Mouse (Mus musculus) MEL (cell line): Measurements from ENCODE around the gene Ust.

Source experiments
- CHD2 ChIP-seq: IDR thresholded peaks from 2 replicates; pipeline ENCODE4 v1.6.1; 2011; ENCODE audit warnings: low read length, improper control_type of control experiment
- CTCF ChIP-seq, 3 experiments: IDR thresholded peaks in 2 of 3; conservative IDR thresholded peaks in 1 of 3; 2 replicates each; pipeline ENCODE4 v1.5.1; 2011 to 2012; ENCODE audit warnings: low read length in 3 of 3, low read depth in 2 of 3, mild to moderate bottlenecking in 2 of 3, improper control_type of control experiment in 1 of 3, inconsistent platforms in 1 of 3, mixed read lengths in 1 of 3, moderate library complexity in 1 of 3; ENCODE audit not compliant: control insufficient read depth in 1 of 3, insufficient read depth in 1 of 3, poor library complexity in 1 of 3, severe bottlenecking in 1 of 3
- POLR2A ChIP-seq, 2 experiments: IDR thresholded peaks; 2 replicates each; pipeline ENCODE4 v1.6.1; 2011 to 2012; ENCODE audit warnings: low read length in 2 of 2, mild to moderate bottlenecking in 2 of 2, control low read depth in 1 of 2, improper control_type of control experiment in 1 of 2, low read depth in 1 of 2, moderate library complexity in 1 of 2; ENCODE audit not compliant: control insufficient read depth in 1 of 2, insufficient read depth in 1 of 2, poor library complexity in 1 of 2
- SMC3 ChIP-seq: IDR thresholded peaks from 2 replicates; pipeline ENCODE4 v1.6.1; 2011; ENCODE audit warnings: low read depth, low read length, improper control_type of control experiment

DNA sequence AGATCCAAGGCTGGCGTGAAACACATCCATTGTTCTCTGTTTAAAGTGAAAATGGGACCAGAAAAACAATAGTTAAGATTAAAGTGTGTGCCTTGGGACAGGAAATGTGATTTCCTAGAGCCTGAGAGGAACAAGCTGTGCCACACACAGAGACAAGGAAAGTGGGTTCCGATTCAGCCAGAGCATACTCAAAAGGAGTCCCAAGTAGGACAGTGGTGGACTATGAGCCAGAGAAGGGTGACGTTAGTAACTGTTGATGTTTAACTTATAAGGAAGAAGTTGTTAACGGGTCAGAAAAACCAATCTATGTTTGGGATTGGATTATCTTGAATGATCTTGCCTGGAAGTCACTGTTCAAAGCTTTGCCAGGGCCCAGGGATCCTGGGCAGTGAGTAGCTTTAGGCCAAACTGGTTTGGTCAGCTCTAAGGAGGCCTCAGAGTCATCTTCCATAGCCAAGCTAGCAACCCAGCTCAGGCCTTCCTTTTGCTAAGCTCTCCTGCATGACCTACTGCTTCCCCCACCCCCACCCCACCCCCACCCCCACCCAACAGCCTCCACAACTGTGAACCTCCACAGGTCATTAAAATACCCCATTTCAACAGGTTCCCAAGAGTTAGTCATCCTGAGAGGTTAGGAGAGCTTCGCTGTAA, 329.2 kb downstream of the Ust start:
- TF ChIP-seq CHD2, result no peak
- no peak for TF ChIP-seq POLR2A (IDR thresholded peaks at IDR 0.05; ENCODE audit: control insufficient read depth in 1 of 2, insufficient read depth in 1 of 2, low read depth in 1 of 2, low read length in 2 of 2, poor library complexity in 1 of 2)
- TF ChIP-seq CTCF (IDR thresholded peaks at IDR 0.05 in 2 of 3, conservative IDR thresholded peaks at IDR 0.05 in 1 of 3; ENCODE audit: control insufficient read depth in 1 of 3, insufficient read depth in 1 of 3, low read depth in 2 of 3, low read length in 3 of 3, poor library complexity in 1 of 3, severe bottlenecking in 1 of 3), result no peak
- TF ChIP-seq SMC3, result no peak
